Mouse (Mus musculus): ENCODE results near the gene Gm45521. TPM values are rescaled to one million over a fixed set of nuclear protein-coding genes. Genes with fewer than 3 reads are reported as not detected.

Gm45521 gene
- total RNA-seq, 2 experiments from 2014 or later: not detected

DNA sequence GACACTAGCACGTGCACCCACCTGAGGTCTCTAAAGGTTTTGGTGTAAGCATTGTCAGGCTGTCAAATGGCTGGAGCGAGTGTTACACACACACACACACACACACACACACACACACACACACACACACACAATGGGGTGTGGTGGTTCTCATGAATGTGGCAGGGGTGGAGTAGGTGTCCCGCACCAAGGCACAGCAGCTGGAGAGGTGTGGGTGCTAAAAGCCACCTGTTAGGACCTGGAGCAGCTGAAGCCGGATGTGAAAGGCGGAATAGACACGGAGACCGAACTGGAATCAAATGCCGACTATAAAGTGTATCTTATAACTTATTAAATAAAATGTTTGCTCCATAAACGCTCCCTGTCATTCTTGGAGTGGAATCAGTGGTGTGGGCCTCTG, 5.9 kb upstream of the Gm45521 start:
- no peak for DNase-seq
- intact Hi-C loops (cut with DNase I): loop anchor here (5.0 kb wide), 1 partner anchor 134 kb away; the partner anchor contains the start of gene Flnb

GRCm38 (mm10) chr14:7952610-7953254, 4.4 kb upstream of the Gm45521 start:
- intact Hi-C loops (cut with DNase I): loop anchor here (5.0 kb wide), 1 partner anchor 135 kb away; the partner anchor contains the start of gene Flnb
- peak; percentile 73 to 83 for DNase-seq

GRCm38 (mm10) chr14:7954071-7954471, 3.0 kb upstream of the Gm45521 start:
- DNase-seq: peak in 1 of 2 experiments; percentile 28
- intact Hi-C loops (cut with DNase I): loop anchor here (5.0 kb wide), 1 partner anchor 137 kb away; the partner anchor contains the start of gene Flnb

- intact Hi-C loops (cut with DNase I): no loop called here
Measured at GRCm38 (mm10) chr14:7956427-7956826, 661 bp upstream of the Gm45521 start.

GRCm38 (mm10) chr14:7960616-7961015, 3.5 kb downstream of the Gm45521 start:
- DNase-seq: no peak
- intact Hi-C loops (cut with DNase I): loop anchor here (5.0 to 10.0 kb wide), 2 partner anchors 192 to 294 kb away; partner anchors contain the start of gene Acox2

More at GRCm38 (mm10) chr14:7956427-7956826, 661 bp upstream of the Gm45521 start:
- no peak for DNase-seq

DNA sequence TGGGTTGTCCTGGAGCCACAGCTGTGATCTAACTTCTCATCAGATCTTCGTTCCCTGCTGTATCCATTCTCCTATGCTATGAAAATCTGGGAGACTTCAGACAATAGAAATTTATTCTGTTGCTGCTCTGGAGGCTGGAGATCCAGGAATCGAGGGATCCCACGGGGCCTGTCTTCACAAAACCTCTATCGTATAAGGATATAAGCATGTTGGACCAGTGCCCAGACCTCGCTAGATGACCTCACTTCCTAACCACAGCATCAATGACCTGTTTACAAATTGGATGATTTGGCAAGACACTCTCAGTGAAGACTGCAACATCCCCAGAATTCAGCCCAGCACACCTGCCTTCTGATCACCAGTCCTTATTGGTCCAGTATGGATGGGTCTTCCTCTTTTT, 4.6 kb downstream of the Gm45521 start:
- DNase-seq: peak; percentile 52 to 55

GRCm38 (mm10) chr14:7962626-7963025, 5.5 kb downstream of the Gm45521 start:
- intact Hi-C loops (cut with DNase I): loop anchor here (5.0 to 10.0 kb wide), 2 partner anchors 190 to 292 kb away; partner anchors contain the start of gene Acox2
- DNase-seq: no peak

More for the DNA sequence above, 4.6 kb downstream of the Gm45521 start:
- intact Hi-C loops (cut with DNase I): loop anchor here (5.0 to 10.0 kb wide), 2 partner anchors 191 to 293 kb away; partner anchors contain the start of gene Acox2

DNA sequence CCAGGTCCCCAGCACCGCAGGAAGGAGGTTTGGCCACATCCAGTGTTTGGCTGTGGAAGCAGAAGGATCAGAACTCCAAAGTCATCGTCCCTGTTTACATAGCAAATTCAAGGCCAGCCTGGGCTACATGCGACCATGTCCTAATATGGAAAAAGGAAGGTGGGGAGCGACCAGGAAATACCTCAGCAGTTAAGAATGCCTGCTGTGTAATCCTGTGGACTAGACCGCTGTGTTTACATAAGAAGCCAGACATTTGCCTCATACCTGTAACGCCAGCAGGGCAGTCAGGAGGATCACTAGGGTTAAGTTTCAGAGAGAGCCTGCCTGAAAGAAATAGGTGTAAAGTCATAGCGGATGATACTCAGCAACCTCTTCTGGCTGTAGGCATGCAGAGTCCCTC, 6.1 kb downstream of the Gm45521 start:
- no peak for DNase-seq
- intact Hi-C loops (cut with DNase I): loop anchor here (5.0 to 10.0 kb wide), 2 partner anchors 189 to 292 kb away; partner anchors contain the start of gene Acox2

DNA sequence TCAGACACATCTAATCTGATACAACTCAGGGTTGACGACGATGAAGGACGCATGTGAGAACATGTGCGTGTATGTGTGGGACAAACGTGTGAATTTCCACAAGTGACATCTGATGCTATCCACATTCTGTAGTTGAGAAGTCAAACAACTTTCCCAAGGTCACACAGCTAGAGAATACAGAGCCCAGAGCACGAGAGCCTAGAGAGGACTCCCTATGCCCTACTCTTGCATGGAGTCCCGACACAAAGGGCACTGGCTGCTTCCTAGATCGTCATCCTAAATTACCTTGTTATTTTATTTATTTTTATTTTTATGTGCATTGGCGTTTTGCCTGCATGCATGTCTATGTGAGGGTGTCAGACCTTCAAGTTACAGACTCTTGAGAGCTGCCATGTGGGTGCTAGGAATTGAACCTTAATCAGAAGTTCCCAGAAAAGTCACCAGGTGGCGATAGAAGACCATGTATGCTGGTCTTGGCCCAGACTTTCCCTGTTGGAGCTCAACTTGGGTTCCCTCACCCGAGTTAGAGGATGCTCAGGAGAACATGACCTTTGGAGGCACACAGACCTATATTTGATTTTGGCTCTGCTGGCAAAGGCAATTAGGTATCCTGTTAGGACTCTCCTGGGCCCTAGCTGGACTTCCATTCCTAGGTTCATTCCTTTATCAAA, 7.3 kb downstream of the Gm45521 start:
- intact Hi-C loops (cut with DNase I): loop anchor here (1.0 to 10.0 kb wide), 5 partner anchors 30 to 382 kb away; partner anchors contain the start of genes Acox2 and Dnase1l3
- peak; percentile 84 to 88 for DNase-seq

- intact Hi-C loops (cut with DNase I): no loop called here
- DNase-seq: no peak
Measured at GRCm38 (mm10) chr14:7971889-7972493, 14.9 kb downstream of the Gm45521 start.

DNA sequence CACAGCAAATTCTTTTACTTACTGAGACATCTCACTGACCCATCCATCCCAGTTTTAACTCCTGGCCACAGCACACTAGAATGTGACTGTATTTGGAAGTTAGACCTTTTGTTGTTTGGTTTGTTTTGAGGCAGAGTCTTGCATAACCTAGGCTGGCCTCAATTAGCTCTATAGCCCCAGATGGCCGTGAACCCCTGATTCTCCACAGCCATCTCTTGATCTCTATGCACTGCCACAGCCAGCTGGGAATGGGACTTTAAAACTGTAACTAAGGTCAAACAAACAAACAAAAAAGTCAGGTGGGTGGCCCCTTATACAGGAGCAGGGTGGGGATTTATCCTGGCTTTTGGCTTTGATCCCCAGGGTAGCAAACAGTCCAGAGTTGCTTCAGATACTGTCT, 17.6 kb downstream of the Gm45521 start:
- intact Hi-C loops (cut with DNase I): no loop called here

GRCm38 (mm10) chr14:7975177-7975576, 18.1 kb downstream of the Gm45521 start:
- no peak for DNase-seq
- intact Hi-C loops (cut with DNase I): no loop called here

More for the DNA sequence above, 17.6 kb downstream of the Gm45521 start:
- DNase-seq: no peak

- intact Hi-C loops (cut with DNase I): no loop called here
- DNase-seq: no peak
Measured at GRCm38 (mm10) chr14:7977471-7977870, 20.4 kb downstream of the Gm45521 start.

DNA sequence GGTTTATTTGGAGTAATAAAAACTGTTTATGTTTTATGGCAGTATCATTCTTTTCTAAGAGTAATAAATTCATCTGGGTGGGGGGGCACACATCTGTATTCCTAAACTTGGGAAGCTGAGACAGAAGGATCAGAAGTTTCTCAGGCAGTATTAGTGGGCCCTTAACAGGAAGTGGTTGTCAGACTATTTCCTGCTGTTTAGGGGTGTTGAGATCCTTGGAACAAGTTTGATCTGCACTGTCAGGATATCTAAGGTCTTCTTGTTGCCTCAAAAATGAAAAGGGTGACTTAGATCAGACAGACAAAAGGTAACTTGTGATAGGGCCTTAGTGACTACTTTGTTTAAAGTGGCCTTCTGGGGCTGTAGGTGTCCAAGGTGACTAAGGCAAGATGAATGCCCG, 21.1 kb downstream of the Gm45521 start:
- no peak for DNase-seq
- intact Hi-C loops (cut with DNase I): no loop called here

- intact Hi-C loops (cut with DNase I): no loop called here
- no peak for DNase-seq
Measured at GRCm38 (mm10) chr14:7981226-7981625, 24.1 kb downstream of the Gm45521 start.

GRCm38 (mm10) chr14:7986913-7987312, 29.8 kb downstream of the Gm45521 start:
- intact Hi-C loops (cut with DNase I): no loop called here
- no peak for DNase-seq

DNA sequence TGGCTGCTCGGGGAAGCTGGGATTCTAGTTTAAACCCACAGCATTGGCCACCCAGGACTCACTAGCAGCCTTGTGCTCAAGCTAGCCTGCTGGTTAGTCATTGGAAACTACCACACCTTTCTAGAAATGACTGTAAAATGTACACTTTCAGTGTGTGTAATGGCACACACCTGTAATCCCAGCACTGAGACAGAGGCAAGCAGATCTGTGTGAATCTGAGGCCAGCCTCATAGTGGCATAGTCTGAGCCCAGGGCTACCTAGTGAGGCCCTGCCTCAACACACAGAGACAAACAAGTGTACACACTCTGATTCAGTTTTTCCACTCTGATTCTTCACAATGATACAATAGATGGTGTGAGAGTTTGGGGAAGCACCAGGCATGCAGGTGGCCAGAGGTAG, 32.3 kb downstream of the Gm45521 start:
- intact Hi-C loops (cut with DNase I): no loop called here
- no peak for DNase-seq

DNA sequence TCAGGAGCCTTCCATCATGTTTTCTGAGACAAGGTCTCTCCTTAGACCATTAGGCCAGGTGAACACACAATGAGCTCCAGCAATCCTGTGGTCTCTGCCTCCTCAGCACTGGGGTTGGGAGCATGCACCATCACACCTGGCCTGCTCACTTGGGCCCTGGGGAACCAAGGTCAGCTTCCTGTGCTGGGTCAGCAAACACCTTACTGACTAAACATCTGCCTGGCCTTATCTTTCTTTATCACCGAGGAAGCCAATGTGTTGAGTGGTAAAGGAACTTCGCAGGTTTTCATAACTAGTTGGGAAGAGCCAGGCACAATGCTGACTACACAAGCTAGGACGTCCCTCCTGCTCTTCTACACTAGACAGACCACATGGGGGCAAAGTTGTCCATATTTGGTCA, 32.9 kb downstream of the Gm45521 start:
- intact Hi-C loops (cut with DNase I): no loop called here
- DNase-seq: no peak

DNA sequence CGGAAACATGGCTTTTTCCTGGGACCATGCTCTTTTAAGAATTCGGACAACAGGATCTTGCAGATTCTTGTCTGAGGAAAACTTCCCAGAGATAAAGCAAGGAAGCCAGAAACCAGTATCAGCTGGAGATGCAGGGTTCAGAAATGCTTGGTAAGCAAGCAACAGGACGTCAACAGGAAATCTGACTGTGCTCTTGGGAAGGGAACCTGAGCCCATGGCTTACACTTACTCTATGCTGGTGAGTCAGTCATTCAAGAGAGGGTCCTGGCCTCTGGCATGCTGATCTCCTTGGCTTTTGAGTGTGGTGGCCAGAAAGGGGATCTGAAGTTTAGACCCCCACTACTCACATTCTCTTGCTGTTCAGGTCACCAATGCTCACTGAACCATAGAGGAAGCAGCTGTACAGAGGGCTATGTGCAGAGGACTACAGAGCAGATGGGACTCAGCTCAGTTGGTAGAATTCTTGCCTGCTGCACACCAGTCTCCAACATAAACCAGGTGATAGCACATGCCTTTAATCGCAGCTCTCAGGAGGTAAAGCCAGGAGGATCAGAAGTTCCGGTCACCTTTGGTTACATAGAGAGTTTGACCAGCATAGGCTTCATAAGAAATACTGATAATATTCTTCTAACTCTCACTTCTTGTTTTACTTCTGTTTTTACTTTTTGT, 34.2 kb downstream of the Gm45521 start:
- intact Hi-C loops (cut with DNase I): no loop called here
- DNase-seq: no peak

GRCm38 (mm10) chr14:7992158-7992557, 35.1 kb downstream of the Gm45521 start:
- intact Hi-C loops (cut with DNase I): no loop called here
- no peak for DNase-seq

All from heart, postnatal 10 days (tissue).